Mouse (Mus musculus): ENCODE measurements at regions not wholly inside any gene's neighbourhood (a gene's known extent, or its start where the extent isn't known, plus 50 kb on each side); places are given as distances from the start of the nearest gene placed in this dataset.

DNA sequence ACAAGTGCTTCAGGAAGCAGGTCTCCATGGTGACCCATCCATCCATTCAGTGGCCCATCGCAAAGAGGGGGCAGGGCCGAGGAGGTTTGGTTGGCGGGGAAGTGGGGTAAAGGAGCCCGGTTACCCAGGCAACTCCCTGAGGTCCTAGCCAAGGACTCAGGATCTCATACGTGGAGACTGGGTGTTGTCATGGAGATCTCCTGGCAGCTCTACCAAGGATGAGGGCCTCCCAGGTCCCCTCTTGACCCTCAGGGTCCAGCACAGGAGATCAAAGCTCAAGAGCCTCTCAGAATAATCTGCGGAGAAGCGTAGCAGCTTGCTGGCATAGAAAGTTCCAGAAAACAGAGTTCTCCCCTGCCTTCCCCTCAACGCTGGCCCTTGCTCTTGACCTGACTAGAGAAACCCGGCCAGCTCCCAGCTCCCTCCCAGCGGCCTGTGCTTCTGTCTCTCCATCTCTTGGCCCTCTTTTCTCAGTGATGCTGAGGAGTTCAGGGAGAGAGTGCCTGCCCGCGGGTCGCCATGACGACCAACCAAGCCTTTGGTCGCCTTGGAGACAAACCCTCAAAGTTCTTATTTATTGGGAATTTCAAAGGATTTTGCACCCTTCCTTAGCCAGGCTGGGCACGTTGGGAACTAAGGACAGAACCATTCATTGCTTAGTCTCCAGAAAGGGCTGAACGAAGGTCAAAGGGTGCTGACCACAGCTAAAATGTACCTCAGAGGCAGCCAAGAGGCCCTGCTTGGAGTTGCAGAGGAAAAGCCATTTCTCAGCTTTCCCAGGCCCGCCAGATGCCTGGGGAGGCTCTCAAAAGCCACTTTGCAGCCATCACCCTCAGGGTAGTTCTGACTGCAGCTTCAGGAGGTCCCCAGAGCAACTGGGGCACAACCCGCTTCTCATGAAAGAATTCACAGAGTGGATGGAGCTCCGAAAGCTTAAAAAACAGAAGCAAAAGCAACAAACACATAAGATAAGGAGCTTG, 60.0 kb downstream of the Ubiad1 start:
- intact Hi-C loops (cut with DNase I): no loop called here

GRCm38 (mm10) chr4:148380562-148380961, 64.0 kb downstream of the Ubiad1 start:
- intact Hi-C loops (cut with DNase I): no loop called here

GRCm38 (mm10) chr4:148378491-148378890, 66.1 kb downstream of the Ubiad1 start:
- intact Hi-C loops (cut with DNase I): no loop called here

DNA sequence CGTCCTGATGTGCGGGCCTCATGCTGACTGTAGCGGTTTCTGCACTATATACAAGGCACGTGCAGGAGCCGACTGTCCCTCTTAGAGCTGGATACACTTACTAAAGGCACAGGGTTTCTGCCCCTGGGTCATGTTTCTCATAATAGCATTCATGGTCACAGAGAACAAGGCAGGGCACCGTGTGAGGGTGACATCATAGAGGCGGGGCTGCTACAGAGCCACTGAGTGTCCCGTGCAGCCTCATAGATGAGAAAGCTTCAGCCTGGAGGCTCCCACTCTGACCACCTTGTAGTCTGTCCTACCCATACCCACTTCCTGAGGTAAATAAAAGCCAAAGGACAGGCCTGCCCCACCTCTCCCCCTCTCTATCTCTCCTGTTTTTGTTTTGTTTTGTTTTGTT, 67.2 kb downstream of the Ubiad1 start:
- intact Hi-C loops (cut with DNase I): no loop called here

- intact Hi-C loops (cut with DNase I): no loop called here
Measured at GRCm38 (mm10) chr4:148376439-148376838, 68.1 kb downstream of the Ubiad1 start.

DNA sequence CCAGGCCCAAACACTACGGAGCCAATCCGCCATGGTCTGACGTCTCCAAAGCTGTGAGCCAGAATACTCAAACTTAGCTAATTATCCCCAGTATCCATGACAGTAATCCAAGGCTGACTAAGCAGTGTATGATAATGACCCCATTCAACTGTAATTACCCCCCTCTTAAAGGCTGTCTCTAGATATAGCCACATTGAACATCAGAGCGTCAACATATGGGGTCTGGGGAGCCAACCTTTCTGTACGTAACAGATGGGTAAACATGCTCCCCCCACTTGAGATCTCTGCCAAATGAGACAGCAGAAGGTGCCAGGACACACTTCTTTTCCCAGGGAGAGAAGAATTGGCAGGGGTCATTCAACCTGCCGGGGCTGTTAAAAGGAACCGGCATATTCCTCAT, 73.1 kb downstream of the Ubiad1 start:
- intact Hi-C loops (cut with DNase I): no loop called here

GRCm38 (mm10) chr4:148367671-148368070, 76.9 kb downstream of the Ubiad1 start:
- intact Hi-C loops (cut with DNase I): no loop called here

- intact Hi-C loops (cut with DNase I): no loop called here
Measured at GRCm38 (mm10) chr4:148365804-148366203, 78.0 kb upstream of the Disp3 start.

- intact Hi-C loops (cut with DNase I): no loop called here
Measured at GRCm38 (mm10) chr4:148363366-148364121, 75.8 kb upstream of the Disp3 start.

DNA sequence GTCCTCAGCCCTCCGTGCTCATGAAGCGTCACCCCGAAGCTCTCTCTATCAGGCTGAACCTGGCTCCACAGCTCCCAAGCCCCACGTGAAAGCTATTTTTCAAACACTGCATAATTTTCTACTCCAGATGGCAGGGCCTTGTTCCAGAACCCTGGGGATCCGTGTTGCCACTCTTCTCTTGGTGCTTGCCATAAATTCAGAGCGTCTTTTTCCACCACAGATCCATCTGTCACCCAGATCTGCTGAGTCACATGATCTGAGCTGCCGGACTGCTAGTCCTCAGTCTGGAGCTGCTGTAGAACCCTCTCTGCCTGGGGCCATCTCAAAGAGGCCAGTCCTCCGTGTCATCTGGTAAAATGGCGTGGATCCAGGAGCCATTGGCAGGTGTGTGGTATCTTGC, 73.2 kb upstream of the Disp3 start:
- intact Hi-C loops (cut with DNase I): no loop called here

DNA sequence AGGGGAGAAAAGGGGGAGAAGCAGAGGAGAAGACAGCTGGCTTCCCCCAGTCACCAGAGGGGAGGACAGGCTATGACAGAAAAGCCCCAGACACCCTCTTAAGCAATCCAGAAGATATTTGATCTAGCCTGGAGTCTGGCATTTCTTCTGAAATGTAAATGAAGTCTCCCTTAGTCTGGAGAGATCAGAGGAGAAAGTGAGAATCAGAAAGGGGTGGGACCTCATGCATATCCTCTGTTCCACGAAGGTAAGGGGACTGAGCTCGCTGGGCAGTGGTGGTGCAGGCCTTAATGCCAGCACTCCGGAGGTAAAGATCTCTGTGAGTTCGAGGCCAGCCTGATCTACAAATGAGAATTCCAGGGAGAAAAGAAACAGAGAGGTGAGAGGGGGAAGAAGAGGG, 70.6 kb upstream of the Disp3 start:
- intact Hi-C loops (cut with DNase I): no loop called here

DNA sequence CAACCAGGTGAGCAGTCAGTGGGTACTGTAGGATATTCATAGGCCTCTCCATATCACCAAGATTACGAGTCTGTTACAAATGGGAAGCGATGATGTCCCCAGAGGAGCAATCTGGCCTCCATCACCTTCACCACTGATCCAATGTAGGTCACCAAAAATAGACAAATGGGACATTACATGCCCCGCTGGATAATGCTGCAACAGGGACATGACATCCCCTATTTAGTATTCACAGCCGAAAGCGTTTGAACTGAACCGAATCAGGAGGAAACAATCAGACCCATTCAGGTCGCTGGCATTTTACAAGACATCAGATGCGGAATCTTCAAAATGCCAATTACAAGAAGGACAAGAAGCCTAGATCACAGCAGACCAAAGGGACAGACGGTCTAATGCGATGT, 69.5 kb upstream of the Disp3 start:
- intact Hi-C loops (cut with DNase I): no loop called here

DNA sequence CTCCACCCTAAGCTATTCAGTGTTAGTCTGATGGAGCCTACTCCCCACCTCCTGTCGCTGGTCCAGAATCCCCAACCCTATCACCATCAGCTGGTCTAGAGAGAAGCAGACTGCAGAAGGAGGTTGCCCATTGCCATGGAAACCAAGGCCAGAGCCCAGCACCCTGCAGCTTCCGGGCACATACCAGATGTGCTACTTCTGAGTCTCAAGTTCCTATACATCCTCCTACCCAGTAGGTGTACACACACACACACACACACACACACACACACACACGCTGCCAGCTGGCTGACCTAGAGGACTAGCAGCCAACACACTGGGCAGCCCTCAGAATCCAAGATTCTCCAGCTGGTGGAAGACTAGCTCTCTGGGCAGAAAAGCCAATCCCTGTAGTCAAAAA, 68.9 kb upstream of the Disp3 start:
- intact Hi-C loops (cut with DNase I): no loop called here

DNA sequence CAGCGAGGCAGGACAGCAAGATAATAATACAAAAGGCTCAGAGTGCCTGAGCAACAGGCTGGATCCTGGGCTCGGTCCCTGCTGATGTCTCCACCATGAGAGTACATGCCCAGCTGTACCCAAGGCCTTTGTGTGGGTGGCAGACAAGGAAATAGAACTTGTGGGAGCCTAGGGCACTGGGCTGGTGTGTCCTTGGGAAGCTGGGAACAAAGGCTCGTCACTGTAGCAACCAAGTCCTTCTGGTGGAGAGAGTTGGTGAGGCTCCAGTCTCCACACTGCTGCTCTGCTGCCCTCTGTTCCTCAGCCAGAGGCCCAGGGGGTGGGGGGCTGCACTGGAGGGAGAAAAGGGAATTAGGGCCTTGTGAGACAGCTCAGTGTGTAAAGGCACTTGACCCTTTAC, 66.2 kb upstream of the Disp3 start:
- intact Hi-C loops (cut with DNase I): no loop called here

DNA sequence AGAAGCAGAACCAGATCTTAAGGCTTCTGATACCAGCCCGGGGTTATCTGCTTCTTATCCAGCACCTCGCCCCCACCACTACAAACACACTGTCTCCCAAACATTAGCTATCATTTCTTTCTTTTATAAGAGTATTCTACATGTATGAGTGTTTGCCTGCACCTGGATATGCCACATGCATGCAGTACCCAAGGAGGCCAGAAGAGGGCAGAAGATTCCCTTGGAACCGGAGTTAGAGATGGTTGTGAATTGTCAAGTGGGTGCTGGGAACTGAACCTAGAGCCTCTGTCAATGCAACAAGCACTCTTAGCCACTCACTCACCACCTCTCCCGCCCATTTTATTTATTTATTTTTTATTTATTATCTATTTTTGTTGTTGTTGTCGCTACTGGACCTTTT, 64.9 kb upstream of the Disp3 start:
- intact Hi-C loops (cut with DNase I): no loop called here

DNA sequence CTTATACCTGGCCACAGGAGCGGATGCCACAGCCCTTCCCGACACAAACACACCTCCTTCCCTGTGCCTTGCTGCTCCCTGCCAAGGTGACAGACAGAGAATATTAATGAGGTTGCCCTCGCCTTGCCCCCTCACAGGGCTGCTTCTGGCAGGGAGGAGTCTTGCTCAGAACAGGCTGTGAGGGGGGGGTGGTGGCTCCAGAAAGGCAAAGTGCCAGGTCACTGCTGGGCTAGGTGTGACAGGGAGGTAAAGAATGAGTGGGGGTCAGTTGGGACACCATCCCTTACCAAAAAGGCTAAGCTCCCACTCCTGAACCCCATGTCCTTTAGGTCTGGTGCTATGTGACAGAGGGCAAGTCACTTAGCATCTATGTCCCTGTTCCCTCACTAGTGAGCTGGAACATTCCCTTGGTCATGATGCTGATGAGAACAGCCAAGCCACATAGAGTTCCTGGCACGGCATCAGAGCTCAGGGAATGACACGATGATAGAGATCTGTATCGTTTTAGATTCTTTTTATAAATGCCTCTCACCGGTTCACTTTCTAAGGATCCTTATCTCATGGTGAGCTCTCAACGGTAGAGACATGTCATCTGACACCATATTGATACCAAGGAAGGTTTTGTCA, 53.9 kb upstream of the Disp3 start:
- intact Hi-C loops (cut with DNase I): no loop called here

- intact Hi-C loops (cut with DNase I): no loop called here
Measured at GRCm38 (mm10) chr4:148340342-148340741, 52.6 kb upstream of the Disp3 start.

- intact Hi-C loops (cut with DNase I): loop anchor here (5.0 kb wide), 2 partner anchors 51 to 166 kb away; partner anchors contain the start of gene Disp3
Measured at GRCm38 (mm10) chr4:148337890-148338880, 50.4 kb upstream of the Disp3 start.
